In the genomic region with DNA sequence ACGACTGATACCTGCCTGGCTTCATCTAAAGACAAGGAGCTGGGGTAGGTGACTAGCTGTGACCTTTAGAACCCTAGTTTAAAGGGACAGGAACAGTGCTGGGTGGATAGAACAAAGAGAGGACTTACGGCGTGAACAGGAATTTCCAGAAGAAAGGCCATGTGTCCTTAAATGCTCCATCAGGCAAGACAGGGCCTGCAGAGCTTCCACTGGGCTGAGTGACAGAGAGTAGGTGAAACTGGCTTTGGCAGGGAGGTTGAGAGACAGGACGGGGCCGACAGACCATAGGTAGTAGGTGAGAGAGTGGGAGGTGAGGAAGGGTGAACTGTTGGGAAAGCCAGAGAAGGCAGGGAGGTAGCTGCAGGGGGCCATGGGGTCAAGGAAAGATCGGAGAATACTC, we compare ENCODE assay signal across 1 mouse cellular context.
TF ChIP-seq lines count a peak whose summit lies in the region.

No protein-coding gene starts in this region.

TF ChIP-seq in ES-E14, 5 proteins besides CTCF, POLR2A, EP300 and RAD21 (continued from another document):
- no peak for TF ChIP-seq ZNF384 (IDR thresholded peaks at IDR 0.05; ENCODE audit: low read depth, low read length)
- TF ChIP-seq MAFK (IDR thresholded peaks at IDR 0.05; ENCODE audit: insufficient read depth, low read depth, low read length), result no peak
- no peak for TF ChIP-seq CHD2 (IDR thresholded peaks at IDR 0.05; ENCODE audit: low read depth, low read length)
- no peak for TF ChIP-seq ZC3H11A (IDR thresholded peaks at IDR 0.05; ENCODE audit: borderline replicate concordance, low read depth, low read length)
